Mouse (Mus musculus) heart, postnatal 0 days (tissue): ENCODE data around the gene Slc2a10.

Source experiments
- CTCF ChIP-seq: IDR thresholded peaks from 2 replicates; pipeline ENCODE4 v1.5.1; 2016; ENCODE audit warnings: antibody characterized with exemption, control low read depth, low read depth
- EP300 ChIP-seq: IDR thresholded peaks from 2 replicates; pipeline ENCODE4 v1.6.1; 2016; ENCODE audit warnings: antibody characterized with exemption, low read depth

DNA sequence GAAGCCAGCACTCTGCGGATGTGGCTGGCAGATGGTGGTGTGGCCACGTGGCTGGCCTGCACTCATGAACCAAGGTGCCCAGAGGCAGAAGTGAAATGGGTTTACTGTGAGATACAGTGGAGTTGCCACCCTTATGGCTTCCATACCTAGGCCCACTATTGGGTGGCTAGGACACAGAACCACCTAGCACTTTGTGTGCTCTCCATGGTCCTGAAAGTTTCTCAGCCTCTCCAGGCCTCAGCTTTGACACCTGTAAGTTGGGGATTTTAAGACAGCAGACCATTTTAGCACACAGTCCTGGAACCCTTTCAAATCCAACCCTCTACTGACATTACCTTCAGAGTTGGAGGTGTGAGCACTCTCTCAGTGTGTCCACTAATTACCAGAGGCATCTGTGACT lies 46.9 kb upstream of the Slc2a10 start:
- TF ChIP-seq CTCF (no peak), EP300 (no peak)
